8 mouse cellular contexts compared by ENCODE assay signal in genomic region chr6:81768669-81769537, GRCm38 (mm10).
DNase-seq lines count a peak whose midpoint lies in the region.

No protein-coding gene starts in this region.

- peak; percentile 24 for DNase-seq in kidney, adult 9 months
- no peak for DNase-seq in kidney, adult 18-20 months
- peak; percentile 35 for DNase-seq in Muller cell, postnatal 12 days (ENCODE audit: inconsistent ontology term)
- peak; percentile 79 for DNase-seq in embryo, embryonic 10.5 days (ENCODE audit: low spot score)
- DNase-seq in layer of hippocampus, postnatal 14 days (ENCODE audit: low spot score in 2 of 2): peak; percentile 71 to 89
- no peak for DNase-seq in urinary bladder, postnatal 25 days (ENCODE audit: low spot score)
- no peak for DNase-seq in left cerebral cortex, postnatal 36 days (ENCODE audit: low spot score in 2 of 2)
- no peak for DNase-seq in urinary bladder, postnatal 4 days (ENCODE audit: low spot score in 2 of 2)

- intact Hi-C loops in left cerebral cortex, postnatal 36 days (cut with DNase I): loop anchor here (10.0 kb wide), 1 partner anchor 354 kb away; no protein-coding TSS in a partner anchor

Comparison
In these comparisons a context has a peak if more than half of its experiments do, and no peak if none do; other contexts are left out.
1. DNase-seq: peak in kidney, adult 9 months (single experiment), Muller cell, postnatal 12 days (single experiment), embryo, embryonic 10.5 days (single experiment) and layer of hippocampus, postnatal 14 days (2 of 2); none in kidney, adult 18-20 months (single experiment), urinary bladder, postnatal 25 days (single experiment), left cerebral cortex, postnatal 36 days (0 of 2) and urinary bladder, postnatal 4 days (0 of 2).